Mouse (Mus musculus): ENCODE results near the gene Gm12886.

Gm12886 gene

GRCm38 (mm10) chr4:121422999-121423398, at the start of gene Gm12886:
Gene Gm12886 (minus strand): TSS chr4:121423099.
- DNase-seq = no peak
